Mouse (Mus musculus) CH12.LX (cell line): ENCODE data around the gene Neurl1b. TPM values are rescaled to one million over a fixed set of nuclear protein-coding genes. Genes with fewer than 3 reads are reported as not detected.

Experiments
- DNase-seq: peaks from one replicate; pipeline ENCODE4 v3.0.0-alpha.2; 2013; ENCODE audit errors: extremely low read depth
- H3K27ac ChIP-seq: 2 replicates; pipeline ENCODE4 v1.5.1; 2012; ENCODE audit warnings: low read depth, mild to moderate bottlenecking, control low read depth, moderate library complexity; ENCODE audit not compliant: insufficient read depth
- H3K27me3 ChIP-seq: replicated peaks from 2 replicates; pipeline ENCODE3; 2012; ENCODE audit warnings: inconsistent platforms
- H3K36me3 ChIP-seq, 2 experiments: replicated peaks in 1 of 2; 2 replicates each; pipeline versions ENCODE3 to v1.6.1; 2012; ENCODE audit warnings: inconsistent platforms in 1 of 2, low read length in 1 of 2, mild to moderate bottlenecking in 1 of 2, mixed read lengths in 1 of 2, moderate library complexity in 1 of 2; ENCODE audit not compliant: control insufficient read depth in 1 of 2, insufficient read depth in 1 of 2
- H3K4me1 ChIP-seq, 2 experiments: 2 replicates each; pipeline ENCODE4 v1.6.1; 2012; ENCODE audit warnings: inconsistent platforms in 1 of 2, moderate library complexity in 1 of 2; ENCODE audit not compliant: insufficient read depth in 2 of 2, control insufficient read depth in 1 of 2
- H3K4me2 ChIP-seq: 2 replicates; pipeline ENCODE4 v1.6.1; 2012; ENCODE audit warnings: low read depth, mild to moderate bottlenecking, control low read depth; ENCODE audit not compliant: poor library complexity, insufficient read depth, severe bottlenecking
- H3K4me3 ChIP-seq, 3 experiments: fragments of 150-350 bp in 1 of 3; sonication (generic) in 1 of 3; replicated peaks in 1 of 3; 2 replicates each; pipeline versions ENCODE3 to v1.5.1; 2011 to 2012; ENCODE audit warnings: low read depth in 2 of 3, low read length in 2 of 3, mild to moderate bottlenecking in 2 of 3, moderate library complexity in 2 of 3, control low read depth in 1 of 3, improper control_type of control experiment in 1 of 3, inconsistent platforms in 1 of 3, mixed read lengths in 1 of 3; ENCODE audit not compliant: poor library complexity in 1 of 3
- H3K79me2 ChIP-seq: replicated peaks from 2 replicates; pipeline ENCODE4 v1.6.1; 2012; ENCODE audit warnings: mild to moderate bottlenecking, moderate library complexity; ENCODE audit not compliant: control insufficient read depth, poor library complexity, insufficient read depth, severe bottlenecking; ENCODE audit errors: extremely low read depth
- H3K9ac ChIP-seq: 2 replicates; pipeline ENCODE4 v1.6.1; 2012; ENCODE audit warnings: low read depth, mild to moderate bottlenecking, control low read depth, moderate library complexity; ENCODE audit not compliant: insufficient read depth
- H3K9me3 ChIP-seq: replicated peaks from 2 replicates; pipeline ENCODE3; 2012; ENCODE audit warnings: low read length, inconsistent platforms, mixed read lengths
- CHD1 ChIP-seq: IDR thresholded peaks from 2 replicates; pipeline ENCODE4 v1.6.1; 2012; ENCODE audit warnings: low read depth, low read length, improper control_type of control experiment, inconsistent platforms
- CHD2 ChIP-seq: IDR thresholded peaks from 2 replicates; pipeline ENCODE4 v1.6.1; 2011; ENCODE audit warnings: low read length, improper control_type of control experiment
- E2F4 ChIP-seq: IDR thresholded peaks from 2 replicates; pipeline ENCODE4 v1.6.1; 2011; ENCODE audit warnings: low read depth, low read length, improper control_type of control experiment; ENCODE audit not compliant: insufficient replicate concordance
- EP300 ChIP-seq: IDR thresholded peaks from 2 replicates; pipeline ENCODE4 v1.6.1; 2011; ENCODE audit warnings: low read length, improper control_type of control experiment
- GABPA ChIP-seq: IDR thresholded peaks from 2 replicates; pipeline ENCODE4 v1.6.1; 2012; ENCODE audit warnings: low read depth, low read length, improper control_type of control experiment, inconsistent platforms; ENCODE audit not compliant: insufficient replicate concordance
- HCFC1 ChIP-seq: IDR thresholded peaks from 2 replicates; pipeline ENCODE4 v1.6.1; 2012; ENCODE audit warnings: low read depth, mild to moderate bottlenecking, inconsistent platforms, low read length, improper control_type of control experiment
- MEF2A ChIP-seq: IDR thresholded peaks from 2 replicates; pipeline ENCODE4 v1.6.1; 2014; ENCODE audit warnings: low read depth, mild to moderate bottlenecking, inconsistent platforms, low read length, improper control_type of control experiment, borderline replicate concordance
- NRF1 ChIP-seq: IDR thresholded peaks from 2 replicates; pipeline ENCODE4 v1.6.1; 2014; ENCODE audit warnings: low read depth, mild to moderate bottlenecking, inconsistent platforms, low read length, improper control_type of control experiment, moderate library complexity
- POLR2A ChIP-seq: IDR thresholded peaks from 2 replicates; pipeline ENCODE4 v1.6.1; 2011; ENCODE audit warnings: low read depth, mild to moderate bottlenecking, improper control_type of control experiment, low read length
- POLR2AphosphoS2 ChIP-seq: IDR thresholded peaks from 2 replicates; pipeline ENCODE4 v1.6.1; 2011; ENCODE audit warnings: low read depth, low read length, improper control_type of control experiment
- SIN3A ChIP-seq: IDR thresholded peaks from 2 replicates; pipeline ENCODE4 v1.6.1; 2012; ENCODE audit warnings: low read length, improper control_type of control experiment, inconsistent platforms
- TBP ChIP-seq: conservative IDR thresholded peaks from 2 replicates; pipeline ENCODE4 v1.6.1; 2011; ENCODE audit warnings: low read depth, low read length, improper control_type of control experiment
- TCF12 ChIP-seq: IDR thresholded peaks from 2 replicates; pipeline ENCODE4 v1.6.1; 2014; ENCODE audit warnings: low read depth, mild to moderate bottlenecking, inconsistent platforms, low read length, improper control_type of control experiment
- UBTF ChIP-seq: IDR thresholded peaks from 2 replicates; pipeline ENCODE4 v1.6.1; 2012; ENCODE audit warnings: low read depth, mild to moderate bottlenecking, inconsistent platforms, low read length, improper control_type of control experiment, moderate library complexity
- ZNF384 ChIP-seq: IDR thresholded peaks from 2 replicates; pipeline ENCODE4 v1.6.1; 2012; ENCODE audit warnings: low read depth, low read length, improper control_type of control experiment, inconsistent platforms
- dilution Hi-C: fragments of 300-500 bp; cut with MboI; formaldehyde crosslinking; loops from 2 replicates; pipeline ENCODE4 v1.14.3; 2020; ENCODE audit warnings: low sequenced_read_pairs; ENCODE audit not compliant: extremely low pct_unique_long_range_greater_than_20kb, extremely low pct_ligation_motif_present
- in situ Hi-C: fragments of 300-500 bp; cut with MboI; formaldehyde crosslinking; loops from 3 replicates; pipeline ENCODE4 v1.14.3; 2019; ENCODE audit warnings: low sequenced_read_pairs, low pct_ligation_motif_present, low pct_unique_long_range_greater_than_20kb, mixed read lengths
- polyA plus RNA-seq: library from polyadenylated mRNA; unstranded; fragments of >175 nt; gene quantifications from 2 replicates; pipeline ENCODE4 v1.2.1, GENCODE M21; 2012; ENCODE audit warnings: low read depth; ENCODE audit not compliant: insufficient read length
- total RNA-seq, 2 experiments: library from RNA; depleted of rRNA; stranded (reverse); fragments of 300-350 nt in 1 of 2; fragments of >200 nt in 1 of 2; gene quantifications; 2 replicates each; pipeline ENCODE4 v1.2.3; 2012 to 2014

Gene Neurl1b
- total and polyA plus RNA-seq, 3 experiments = 0.25 TPM; not detected in 2

DNA sequence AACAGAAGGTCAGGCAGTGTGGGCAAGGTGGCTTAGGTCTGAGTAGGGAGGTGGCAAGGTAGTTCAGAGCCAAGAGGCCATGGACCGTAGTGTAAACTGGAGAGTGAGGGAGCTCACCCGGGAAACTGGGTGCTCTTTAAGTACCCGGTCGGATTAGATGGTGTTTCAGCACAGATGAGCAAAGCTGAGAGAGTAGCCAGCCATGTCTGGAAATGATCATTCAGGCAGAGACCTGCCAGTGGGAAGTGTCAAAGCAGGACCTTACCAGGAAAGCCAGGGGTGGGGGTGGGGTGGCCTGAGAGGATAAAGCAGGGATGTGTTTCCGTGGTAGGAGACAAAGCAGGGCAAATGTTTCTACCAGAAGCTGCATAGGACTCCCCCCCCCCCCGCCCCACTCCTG, 62.2 kb downstream of the Neurl1b start:
- H3K4me2 ChIP-seq = no peak overlapping the region
- no peak overlapping the region for H3K27ac ChIP-seq
- no peak overlapping the region for H3K9ac ChIP-seq
- peaks cover 2 to 4% of the 10 kb centered on the region in 2 experiments; a peak in 2 of 4 replicates for H3K4me1 ChIP-seq
- H3K79me2 ChIP-seq = no peaks in the 10 kb centered on the region
- in situ Hi-C loops (loop anchor here (5.0 to 10.0 kb wide), 2 partner anchors 165 to 408 kb away; no protein-coding TSS in a partner anchor), dilution Hi-C loops (no loop called here)
- H3K4me3 ChIP-seq = no peak overlapping the region
- no peaks in the 10 kb centered on the region for H3K9me3 ChIP-seq
- TF ChIP-seq CHD2 (no peak), TBP (no peak), POLR2A (no peak), MEF2A (no peak), GABPA (no peak), TCF12 (no peak), EP300 (no peak), NRF1 (no peak)
- no peaks in the 10 kb centered on the region for H3K27me3 ChIP-seq
- DNase-seq = no peak
- no peaks in the 10 kb centered on the region for H3K36me3 ChIP-seq

DNA sequence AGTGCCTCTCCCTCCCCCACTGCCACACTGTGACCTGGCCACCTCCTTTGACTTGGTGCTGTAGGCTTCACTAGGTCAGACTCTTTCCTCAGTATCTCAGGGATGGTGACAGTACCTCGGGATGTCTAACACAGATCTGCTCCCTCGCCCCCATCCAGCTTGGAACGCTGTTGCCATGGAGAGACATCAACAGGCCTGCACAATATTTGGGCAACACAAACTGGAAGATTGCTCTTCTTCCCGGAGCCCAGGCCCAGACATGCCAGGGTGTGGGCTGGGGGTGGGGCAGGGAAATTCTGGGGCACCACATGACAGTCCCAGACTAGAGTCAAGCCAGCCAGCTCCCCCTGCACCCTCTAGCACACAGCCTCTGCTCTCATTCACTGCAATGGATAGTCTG, 64.0 kb downstream of the Neurl1b start:
- H3K27me3 ChIP-seq = no peaks in the 10 kb centered on the region
- TF ChIP-seq UBTF = no peak
- TF ChIP-seq, all 38 proteins: peak for 0
- Histone ChIP-seq H3K79me2 (no peaks in the 10 kb centered on the region), H3K4me3 (no peak overlapping the region), H3K36me3 (no peaks in the 10 kb centered on the region), H3K9me3 (no peaks in the 10 kb centered on the region), H3K4me1 (peaks cover 2 to 4% of the 10 kb centered on the region in 2 experiments; a peak in 2 of 4 replicates), H3K27ac (no peak overlapping the region), H3K9ac (no peak overlapping the region), H3K4me2 (no peak overlapping the region)
- DNase-seq = no peak
- dilution Hi-C loops = no loop called here
- in situ Hi-C loops = loop anchor here (5.0 to 10.0 kb wide), 2 partner anchors 164 to 406 kb away; no protein-coding TSS in a partner anchor

DNA sequence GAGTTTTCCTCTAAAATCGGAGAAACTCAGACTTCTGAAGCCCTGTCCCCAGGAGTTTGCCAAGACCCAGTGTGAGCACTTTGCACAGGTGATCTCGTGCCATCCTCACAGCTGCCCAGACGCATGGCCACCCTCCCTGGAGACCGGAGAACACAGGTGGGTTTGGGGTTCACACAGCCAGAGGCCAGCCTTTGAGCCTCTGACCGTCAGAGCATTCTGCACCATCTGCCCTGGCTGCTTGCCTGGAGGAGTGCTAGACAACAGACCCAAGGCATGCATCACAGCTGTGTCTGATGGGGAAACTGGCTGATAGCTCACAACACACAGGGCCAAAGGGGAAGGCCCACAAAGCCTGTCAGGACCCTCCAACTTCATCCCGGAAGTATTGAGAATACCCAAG, 65.0 kb downstream of the Neurl1b start:
- Histone ChIP-seq H3K4me3 (no peak overlapping the region), H3K27ac (no peak overlapping the region), H3K27me3 (no peaks in the 10 kb centered on the region), H3K79me2 (no peaks in the 10 kb centered on the region), H3K4me2 (no peak overlapping the region), H3K9me3 (no peaks in the 10 kb centered on the region), H3K36me3 (no peaks in the 10 kb centered on the region), H3K4me1 (peaks cover 2 to 4% of the 10 kb centered on the region in 2 experiments; a peak in 2 of 4 replicates), H3K9ac (no peak overlapping the region)
- DNase-seq = no peak
- in situ Hi-C loops (loop anchor here (5.0 to 10.0 kb wide), 2 partner anchors 163 to 405 kb away; no protein-coding TSS in a partner anchor), dilution Hi-C loops (no loop called here)
- TF ChIP-seq MEF2A (no peak), CHD2 (no peak), CHD1 (no peak), NRF1 (no peak), HCFC1 (no peak), POLR2AphosphoS2 (no peak), SIN3A (no peak), ZNF384 (no peak), E2F4 (no peak), EP300 (no peak)
